Mouse (Mus musculus): Measurements from ENCODE around the gene Abca1. TPM values are rescaled to one million over a fixed set of nuclear protein-coding genes. Genes with fewer than 3 reads are reported as not detected.

The Abca1 gene
- total RNA-seq, 2 experiments from 2014 or later = 15.9 to 19.5 TPM

GRCm38 (mm10) chr4:53152655-53153054 lies 7.0 kb downstream of the Abca1 start:
- DNase-seq (ENCODE audit: low spot score in 2 of 2) = no peak
- intact Hi-C loops (cut with DNase I) = no loop called here

DNA sequence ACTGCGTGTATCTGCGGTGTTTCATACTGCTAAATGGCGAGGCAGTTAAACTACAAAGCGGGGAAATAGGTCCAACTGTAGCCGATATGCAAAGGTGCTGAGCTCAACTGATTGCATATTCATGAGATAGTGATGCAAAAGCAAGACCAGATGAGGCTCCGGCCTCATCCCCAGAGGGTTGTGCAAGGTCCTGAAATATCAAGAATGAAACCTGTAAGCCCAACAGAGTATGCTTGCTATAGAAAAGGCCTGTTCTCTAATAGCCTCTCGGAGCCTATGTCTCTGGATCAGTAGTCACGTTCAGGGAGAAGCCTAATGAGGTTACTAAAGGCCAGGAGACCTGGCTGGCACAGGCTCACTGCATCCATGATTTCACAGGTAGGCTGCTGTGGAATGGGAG lies 9.2 kb downstream of the Abca1 start:
- intact Hi-C loops (cut with DNase I) = no loop called here

GRCm38 (mm10) chr4:53149644-53150043 lies 10.1 kb downstream of the Abca1 start:
- intact Hi-C loops (cut with DNase I) = no loop called here
- no peak for DNase-seq (ENCODE audit: low spot score in 2 of 2)

More for the DNA sequence above, 9.2 kb downstream of the Abca1 start:
- no peak for DNase-seq (ENCODE audit: low spot score in 2 of 2)

DNA sequence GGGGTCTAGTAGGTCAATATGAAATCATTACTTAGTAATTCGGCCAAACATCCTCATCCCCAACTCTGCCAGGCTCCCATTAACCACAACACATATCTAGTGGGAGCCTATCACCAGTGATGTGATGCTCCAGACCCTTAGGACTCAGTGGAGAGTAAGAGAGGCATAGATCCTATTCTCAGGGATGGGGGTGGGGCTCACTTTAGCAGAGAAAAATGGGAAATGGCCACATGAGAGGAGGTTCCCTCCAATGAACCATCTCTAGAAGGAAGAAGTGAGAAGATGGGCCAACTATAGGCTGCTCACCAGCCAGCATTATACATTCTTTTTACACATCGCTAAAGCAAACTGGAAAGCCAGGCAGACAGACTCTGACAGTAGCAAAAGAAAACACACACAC lies 10.9 kb downstream of the Abca1 start:
- intact Hi-C loops (cut with DNase I) = no loop called here

GRCm38 (mm10) chr4:53147454-53147853 lies 12.2 kb downstream of the Abca1 start:
- intact Hi-C loops (cut with DNase I) = no loop called here
- DNase-seq (ENCODE audit: low spot score in 2 of 2) = no peak

More for the DNA sequence above, 10.9 kb downstream of the Abca1 start:
- no peak for DNase-seq (ENCODE audit: low spot score in 2 of 2)

DNA sequence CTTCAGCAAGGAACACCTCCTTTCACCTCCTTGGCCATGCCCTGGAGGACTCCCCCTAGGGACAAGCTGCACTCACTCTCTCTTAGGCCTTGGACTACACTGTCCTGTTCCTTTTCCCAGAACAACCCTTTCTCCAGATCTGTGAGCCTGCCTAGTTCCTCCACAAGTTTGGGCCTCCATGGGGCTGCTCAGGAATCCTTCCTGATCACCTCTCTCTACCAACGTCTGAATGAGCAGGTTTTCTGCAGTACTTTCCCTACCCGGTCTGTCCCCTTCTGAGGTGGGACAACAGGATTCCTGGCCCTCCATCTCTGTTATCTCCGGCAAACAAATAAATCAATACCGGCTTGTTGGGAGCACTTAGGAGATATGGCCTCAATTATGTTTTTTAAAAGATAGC lies 12.6 kb downstream of the Abca1 start:
- DNase-seq (ENCODE audit: low spot score in 2 of 2) = no peak
- intact Hi-C loops (cut with DNase I) = no loop called here

DNA sequence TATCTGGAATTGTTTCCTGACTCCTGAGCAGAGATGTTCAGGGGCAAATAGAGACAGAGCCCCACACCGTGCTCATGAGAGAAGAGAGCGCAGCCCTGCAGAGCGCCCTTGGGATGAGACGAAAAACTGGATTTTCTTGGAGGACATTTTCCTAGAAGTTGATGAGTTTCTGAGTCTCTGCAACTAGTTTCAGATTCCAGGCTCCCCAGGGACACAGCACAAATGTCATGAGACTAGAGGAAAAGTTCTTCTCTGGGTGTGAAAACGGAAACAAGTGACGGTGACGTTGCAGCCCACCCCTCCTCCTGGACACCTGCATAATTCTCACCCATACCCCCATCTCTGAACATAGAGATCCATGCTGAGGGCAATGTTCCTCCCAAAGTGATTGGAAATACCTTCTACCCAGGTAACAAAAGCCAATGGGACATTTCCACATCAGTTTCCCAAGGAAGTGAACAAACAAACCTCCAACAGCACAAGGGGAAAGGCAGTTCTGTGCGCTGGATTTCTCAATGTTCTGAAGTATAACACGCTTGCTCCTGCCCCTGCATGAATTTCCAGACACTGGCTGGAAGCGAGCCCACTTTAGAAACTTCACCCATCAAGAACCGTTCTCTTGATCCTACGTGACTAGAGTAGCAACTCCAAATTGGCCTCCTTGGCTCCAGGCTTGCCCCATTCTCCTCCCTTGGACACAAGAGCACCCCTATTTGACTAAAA lies 13.3 kb downstream of the Abca1 start:
- DNase-seq (ENCODE audit: low spot score in 2 of 2) = no peak
- intact Hi-C loops (cut with DNase I) = no loop called here

DNA sequence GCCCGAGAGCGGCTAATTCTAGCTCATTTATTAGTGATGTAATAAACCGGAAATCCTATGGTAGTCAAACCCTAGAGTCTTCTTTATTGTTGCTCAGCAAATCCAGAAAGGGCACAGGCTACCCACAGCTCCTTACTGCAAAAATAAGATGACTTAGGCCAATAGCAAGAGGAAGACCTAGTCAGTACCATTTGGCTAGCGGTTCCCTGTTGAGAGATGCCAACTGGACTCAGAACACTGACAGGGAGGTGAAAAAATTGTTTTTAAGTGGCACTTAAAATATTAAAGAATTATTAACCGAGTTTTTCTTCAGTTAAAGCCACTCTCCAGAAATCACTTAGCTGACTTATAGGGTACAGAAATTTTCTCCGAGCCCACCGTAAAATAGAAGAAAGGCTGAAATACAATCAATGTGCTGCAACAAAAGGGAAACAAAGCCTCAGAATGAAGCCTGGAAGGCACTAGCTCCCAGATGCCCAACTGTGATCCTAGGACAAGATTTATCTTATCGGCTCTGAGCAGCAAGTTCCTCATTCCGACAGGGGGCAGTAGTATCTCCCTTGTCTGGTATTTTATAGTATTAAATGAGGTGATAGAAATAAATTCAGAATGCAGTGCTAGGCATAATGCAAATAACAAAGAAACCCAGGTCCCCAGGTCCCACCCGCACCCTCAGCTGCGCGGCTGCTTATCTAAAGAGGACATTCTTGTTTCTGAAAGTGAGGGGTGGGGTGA lies 14.1 kb downstream of the Abca1 start:
- intact Hi-C loops (cut with DNase I) = no loop called here
- no peak for DNase-seq (ENCODE audit: low spot score in 2 of 2)

- no peak for DNase-seq (ENCODE audit: low spot score in 2 of 2)
- intact Hi-C loops (cut with DNase I) = no loop called here
Measured at GRCm38 (mm10) chr4:53144571-53144970, 15.1 kb downstream of the Abca1 start.

- DNase-seq (ENCODE audit: low spot score in 2 of 2) = no peak
- intact Hi-C loops (cut with DNase I) = no loop called here
Measured at GRCm38 (mm10) chr4:53144021-53144420, 15.7 kb downstream of the Abca1 start.

- no peak for DNase-seq (ENCODE audit: low spot score in 2 of 2)
- intact Hi-C loops (cut with DNase I) = no loop called here
Measured at GRCm38 (mm10) chr4:53140678-53141077, 19.0 kb downstream of the Abca1 start.

DNA sequence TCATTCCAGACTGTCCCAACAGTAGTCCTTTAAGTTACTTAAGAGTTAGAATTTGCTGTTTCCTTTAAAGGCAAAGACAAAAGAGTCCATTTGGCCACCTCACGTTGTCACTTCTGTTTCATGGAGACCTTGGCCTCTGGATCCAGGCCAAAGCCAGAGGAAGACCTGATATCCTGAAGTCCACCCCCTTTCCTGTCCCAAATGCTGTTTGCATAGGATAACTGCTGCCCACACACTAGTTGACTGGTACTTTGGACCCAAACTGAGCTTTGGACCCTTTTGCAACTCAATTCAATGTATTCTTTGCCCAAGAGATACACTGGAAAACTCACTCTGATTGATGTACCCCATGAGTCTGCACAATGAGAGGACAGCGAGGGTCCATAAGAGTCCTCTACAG lies 20.2 kb downstream of the Abca1 start:
- intact Hi-C loops (cut with DNase I) = no loop called here
- no peak for DNase-seq (ENCODE audit: low spot score in 2 of 2)

GRCm38 (mm10) chr4:53138974-53139373 lies 20.7 kb downstream of the Abca1 start:
- DNase-seq (ENCODE audit: low spot score in 2 of 2) = no peak
- intact Hi-C loops (cut with DNase I) = no loop called here

- intact Hi-C loops (cut with DNase I) = no loop called here
Measured at GRCm38 (mm10) chr4:53137087-53137486, 22.6 kb downstream of the Abca1 start.

GRCm38 (mm10) chr4:53134816-53135215 lies 24.9 kb downstream of the Abca1 start:
- intact Hi-C loops (cut with DNase I) = no loop called here
- no peak for DNase-seq (ENCODE audit: low spot score in 2 of 2)

More at GRCm38 (mm10) chr4:53137087-53137486, 22.6 kb downstream of the Abca1 start:
- no peak for DNase-seq (ENCODE audit: low spot score in 2 of 2)

DNA sequence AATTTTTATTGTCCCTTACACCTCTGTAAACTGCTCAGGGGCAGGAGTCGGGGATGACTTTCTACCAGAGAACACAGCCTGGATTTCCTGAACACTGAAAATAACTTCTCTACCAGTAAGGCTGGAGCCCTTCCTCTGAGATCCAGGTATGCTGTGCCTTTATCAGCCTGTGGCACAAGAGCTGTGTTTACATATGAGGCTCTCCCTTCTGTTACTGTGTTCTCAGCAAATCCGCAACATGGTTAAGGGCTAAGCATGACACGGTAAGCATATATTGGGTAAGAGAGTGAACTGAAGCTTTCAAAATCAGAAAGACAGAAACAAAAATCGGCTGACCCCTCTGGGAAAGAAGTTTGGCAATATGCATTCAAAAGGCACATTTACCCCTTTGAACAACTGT lies 25.7 kb downstream of the Abca1 start:
- intact Hi-C loops (cut with DNase I) = no loop called here
- no peak for DNase-seq (ENCODE audit: low spot score in 2 of 2)

DNA sequence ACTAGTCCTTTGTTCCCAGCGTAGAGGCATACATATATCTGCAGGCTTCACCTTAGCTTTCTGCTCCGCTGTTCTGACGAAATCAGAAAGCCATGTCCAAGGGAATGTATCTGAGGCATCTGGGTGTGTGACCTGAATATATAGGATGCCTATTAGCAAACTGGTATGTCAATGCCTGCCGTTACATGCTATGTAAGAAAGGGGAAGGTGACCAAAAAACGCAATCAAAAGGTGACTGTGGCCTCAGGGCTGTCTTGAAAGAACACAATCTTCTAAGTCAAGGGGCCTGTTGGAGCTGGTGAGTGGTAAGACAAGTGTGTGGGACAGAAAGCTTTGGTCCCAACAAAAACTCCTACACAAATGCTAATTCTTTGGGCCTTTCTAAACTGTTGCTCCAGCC lies 28.2 kb downstream of the Abca1 start:
- intact Hi-C loops (cut with DNase I) = no loop called here
- DNase-seq (ENCODE audit: low spot score in 2 of 2) = no peak

GRCm38 (mm10) chr4:53130622-53131517 lies 28.8 kb downstream of the Abca1 start:
- no peak for DNase-seq (ENCODE audit: low spot score in 2 of 2)
- intact Hi-C loops (cut with DNase I) = no loop called here

DNA sequence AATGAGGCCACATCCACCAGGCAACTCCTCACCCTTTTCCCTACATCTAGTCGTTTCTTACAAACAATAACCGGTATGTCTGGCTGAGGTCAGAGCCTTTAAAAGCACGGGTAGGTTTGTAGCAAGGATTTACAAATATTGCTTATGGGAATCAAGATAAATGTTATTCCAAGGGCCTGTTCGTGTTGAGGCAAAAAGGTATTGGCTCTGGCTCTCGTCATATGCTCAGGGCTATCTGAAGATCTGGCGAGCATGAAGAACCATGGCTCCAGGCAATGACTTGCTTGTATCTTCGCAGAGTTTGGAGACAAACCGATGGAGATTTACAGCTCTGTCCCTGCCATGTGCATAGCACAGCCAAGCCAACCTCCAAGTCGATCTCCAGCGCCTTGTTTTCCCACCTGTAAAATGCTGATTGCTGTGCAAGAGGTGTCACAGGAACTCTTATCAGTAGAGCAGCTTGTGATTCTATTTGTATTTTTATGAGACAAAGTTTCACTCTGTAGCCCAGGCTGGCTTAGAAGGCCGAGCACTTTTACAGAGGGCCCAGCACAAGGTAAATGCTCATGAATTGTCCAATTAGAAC lies 29.9 kb downstream of the Abca1 start:
- intact Hi-C loops (cut with DNase I) = no loop called here
- no peak for DNase-seq (ENCODE audit: low spot score in 2 of 2)

DNA sequence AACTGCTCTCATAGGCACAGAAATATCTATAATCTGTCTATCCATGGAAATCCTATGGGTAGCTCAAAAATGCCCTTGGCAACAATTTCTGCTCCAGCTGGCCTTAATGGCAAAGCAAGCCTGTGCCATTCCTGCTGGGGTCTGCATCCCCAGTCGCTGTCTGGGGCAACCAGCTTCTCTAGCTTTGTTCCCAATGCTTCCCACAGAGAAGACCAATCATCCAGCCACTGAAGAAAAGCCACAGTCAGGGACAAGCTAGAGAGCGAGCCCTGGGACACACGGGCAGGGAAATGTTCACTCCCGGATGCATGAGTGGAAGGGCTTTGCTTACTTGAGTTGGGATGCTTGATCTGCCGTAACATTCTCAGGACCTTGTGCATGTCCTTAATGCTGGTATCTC lies 32.4 kb downstream of the Abca1 start:
- intact Hi-C loops (cut with DNase I) = no loop called here
- DNase-seq (ENCODE audit: low spot score in 2 of 2) = no peak

Measured in left cerebral cortex, postnatal 36 days (tissue).